Mouse (Mus musculus) testis, adult 2 months (tissue): ENCODE measurements around the gene 9430097D07Rik.

Experiments
- CTCF ChIP-seq: fragments of 200-500 bp; IDR thresholded peaks from 2 replicates; pipeline ENCODE4 v1.5.1; 2012; ENCODE audit warnings: low read depth, mild to moderate bottlenecking, inconsistent platforms, low read length, moderate library complexity; ENCODE audit not compliant: control insufficient read depth, insufficient read depth, insufficient replicate concordance
- POLR2A ChIP-seq: fragments of 200-500 bp; IDR thresholded peaks from 2 replicates; pipeline ENCODE4 v1.6.1; 2012; ENCODE audit warnings: low read depth, mild to moderate bottlenecking, inconsistent platforms, low read length, moderate library complexity; ENCODE audit not compliant: control insufficient read depth

- no peak for TF ChIP-seq CTCF
- no peak for TF ChIP-seq POLR2A
These were observed 37.5 kb downstream of the 9430097D07Rik start for GRCm38 (mm10) chr2:32537941-32538340.
